Mouse (Mus musculus): ENCODE data around the gene Pcnp. TPM values are rescaled to one million over a fixed set of nuclear protein-coding genes. Genes with fewer than 3 reads are reported as not detected.
A peak's percentile ranks its signal among the peaks of the same experiment; 100 is the strongest.

Pcnp gene
- total and polyA plus RNA-seq, 3 experiments, result 30.9 to 176 (median 113) TPM

- H3K4me1 ChIP-seq (ENCODE audit: insufficient read depth, low read depth, low read length), result peaks cover 65% of the 10 kb centered on the region
- H3K36me3 ChIP-seq (replicated peaks), result peaks cover 57% of the 10 kb centered on the region
- H3K4me3 ChIP-seq (ENCODE audit: low read depth, low read length), result no peak overlapping the region; the same call in 1 of the 2 replicates
- no peak for ATAC-seq (ENCODE audit: extremely low read depth, insufficient number of reproducible peaks, low FRiP score, poor library complexity, severe bottlenecking)
- H3K9me3 ChIP-seq (replicated peaks), result no peaks in the 10 kb centered on the region
- H3K27me3 ChIP-seq (ENCODE audit: insufficient read depth, low read length), result no peaks in the 10 kb centered on the region
- no peak for DNase-seq (ENCODE audit: low spot score)
- TF ChIP-seq CTCF (IDR thresholded peaks at IDR 0.05; ENCODE audit: low read depth, low read length) (no peak), GATA2 (IDR thresholded peaks at IDR 0.05; ENCODE audit: borderline replicate concordance, low read depth, low read length) (no peak), TAL1 (conservative IDR thresholded peaks at IDR 0.05; ENCODE audit: low read depth, low read length) (no peak), GATA1 (IDR thresholded peaks at IDR 0.05; ENCODE audit: borderline replicate concordance, low read length) (no peak), POLR2AphosphoS5 (IDR thresholded peaks at IDR 0.05; ENCODE audit: insufficient replicate concordance, low read depth, low read length) (no peak)
These were observed 57.6 kb downstream of the Pcnp start for GRCm38 (mm10) chr16:55971735-55972615.

- Histone ChIP-seq H3K4me1 (ENCODE audit: insufficient read depth, low read depth, low read length) (peaks cover 55% of the 10 kb centered on the region), H3K4me3 (ENCODE audit: low read depth, low read length) (no peak overlapping the region; the same call in 1 of the 2 replicates), H3K9me3 (replicated peaks) (no peaks in the 10 kb centered on the region), H3K36me3 (replicated peaks) (peaks cover 52% of the 10 kb centered on the region), H3K27me3 (ENCODE audit: insufficient read depth, low read length) (no peaks in the 10 kb centered on the region)
- no peak for TF ChIP-seq POLR2AphosphoS5 (IDR thresholded peaks at IDR 0.05; ENCODE audit: insufficient replicate concordance, low read depth, low read length)
- TF ChIP-seq TAL1 (conservative IDR thresholded peaks at IDR 0.05; ENCODE audit: low read depth, low read length), result no peak
- TF ChIP-seq GATA2 (IDR thresholded peaks at IDR 0.05; ENCODE audit: borderline replicate concordance, low read depth, low read length), result no peak
- TF ChIP-seq CTCF (IDR thresholded peaks at IDR 0.05; ENCODE audit: low read depth, low read length), result no peak
- DNase-seq (ENCODE audit: low spot score), result no peak
- ATAC-seq (ENCODE audit: extremely low read depth, insufficient number of reproducible peaks, low FRiP score, poor library complexity, severe bottlenecking), result no peak
These were observed 59.1 kb downstream of the Pcnp start for GRCm38 (mm10) chr16:55970416-55970815.

GRCm38 (mm10) chr16:55969147-55969546, 60.4 kb downstream of the Pcnp start:
- peaks cover 52% of the 10 kb centered on the region for H3K36me3 ChIP-seq (replicated peaks)
- ATAC-seq (ENCODE audit: extremely low read depth, insufficient number of reproducible peaks, low FRiP score, poor library complexity, severe bottlenecking), result no peak
- peak overlapping the region; percentile 51; the same call in 1 of the 2 replicates for H3K4me3 ChIP-seq (ENCODE audit: low read depth, low read length)
- no peak for TF ChIP-seq GATA2 (IDR thresholded peaks at IDR 0.05; ENCODE audit: borderline replicate concordance, low read depth, low read length)
- no peak for TF ChIP-seq TAL1 (conservative IDR thresholded peaks at IDR 0.05; ENCODE audit: low read depth, low read length)
- TF ChIP-seq CTCF (IDR thresholded peaks at IDR 0.05; ENCODE audit: low read depth, low read length), result no peak
- TF ChIP-seq POLR2AphosphoS5 (IDR thresholded peaks at IDR 0.05; ENCODE audit: insufficient replicate concordance, low read depth, low read length), result no peak
- TF ChIP-seq GATA1 (IDR thresholded peaks at IDR 0.05; ENCODE audit: borderline replicate concordance, low read length), result no peak
- H3K27me3 ChIP-seq (ENCODE audit: insufficient read depth, low read length), result no peaks in the 10 kb centered on the region
- no peaks in the 10 kb centered on the region for H3K9me3 ChIP-seq (replicated peaks)
- peaks cover 57% of the 10 kb centered on the region for H3K4me1 ChIP-seq (ENCODE audit: insufficient read depth, low read depth, low read length)
- peak; percentile 15 for DNase-seq (ENCODE audit: low spot score)

- peaks cover 46% of the 10 kb centered on the region for H3K36me3 ChIP-seq (replicated peaks)
- peak; percentile 9 for DNase-seq (ENCODE audit: low spot score)
- H3K4me1 ChIP-seq (ENCODE audit: insufficient read depth, low read depth, low read length), result peaks cover 47% of the 10 kb centered on the region
These were observed 62.3 kb downstream of the Pcnp start for GRCm38 (mm10) chr16:55967221-55967620.

GRCm38 (mm10) chr16:55966212-55966871, 63.2 kb downstream of the Pcnp start, which contains the start of gene Rpl24:
Rpl24 (plus strand) TSS chr16:55966275.
- ATAC-seq (ENCODE audit: extremely low read depth, insufficient number of reproducible peaks, low FRiP score, poor library complexity, severe bottlenecking), result peak; percentile 83
- peaks cover 39% of the 10 kb centered on the region for H3K4me1 ChIP-seq (ENCODE audit: insufficient read depth, low read depth, low read length)
- peak within 1 kb of the TSS; percentile 76 for H3K4me3 ChIP-seq (ENCODE audit: low read depth, low read length)
- H3K36me3 ChIP-seq (replicated peaks), result peaks cover 37% of the 10 kb centered on the region
- DNase-seq (ENCODE audit: low spot score), result peak; percentile 82
- H3K9me3 ChIP-seq (replicated peaks), result no peaks in the 10 kb centered on the region
- TF ChIP-seq POLR2AphosphoS5 (IDR thresholded peaks at IDR 0.05; ENCODE audit: insufficient replicate concordance, low read depth, low read length) (no peak), GATA1 (IDR thresholded peaks at IDR 0.05; ENCODE audit: borderline replicate concordance, low read length) (no peak), CTCF (IDR thresholded peaks at IDR 0.05; ENCODE audit: low read depth, low read length) (no peak), GATA2 (IDR thresholded peaks at IDR 0.05; ENCODE audit: borderline replicate concordance, low read depth, low read length) (no peak), TAL1 (conservative IDR thresholded peaks at IDR 0.05; ENCODE audit: low read depth, low read length) (no peak)
- H3K27me3 ChIP-seq (ENCODE audit: insufficient read depth, low read length), result no peaks in the 10 kb centered on the region

More at GRCm38 (mm10) chr16:55967221-55967620, 62.3 kb downstream of the Pcnp start:
- Histone ChIP-seq H3K27me3 (ENCODE audit: insufficient read depth, low read length) (no peaks in the 10 kb centered on the region), H3K4me3 (ENCODE audit: low read depth, low read length) (peak overlapping the region; percentile 76), H3K9me3 (replicated peaks) (no peaks in the 10 kb centered on the region)
- TF ChIP-seq POLR2AphosphoS5 (IDR thresholded peaks at IDR 0.05; ENCODE audit: insufficient replicate concordance, low read depth, low read length), result no peak
- no peak for TF ChIP-seq TAL1 (conservative IDR thresholded peaks at IDR 0.05; ENCODE audit: low read depth, low read length)
- no peak for TF ChIP-seq GATA1 (IDR thresholded peaks at IDR 0.05; ENCODE audit: borderline replicate concordance, low read length)
- no peak for TF ChIP-seq CTCF (IDR thresholded peaks at IDR 0.05; ENCODE audit: low read depth, low read length)
- no peak for TF ChIP-seq GATA2 (IDR thresholded peaks at IDR 0.05; ENCODE audit: borderline replicate concordance, low read depth, low read length)
- ATAC-seq (ENCODE audit: extremely low read depth, insufficient number of reproducible peaks, low FRiP score, poor library complexity, severe bottlenecking), result no peak
